Mouse (Mus musculus): ENCODE measurements around the gene Higd1c. TPM values are rescaled to one million over a fixed set of nuclear protein-coding genes. Genes with fewer than 3 reads are reported as not detected.
"Not testable (repeated sequence)": the region's sequence is repeated elsewhere in the genome, so short reads cannot be mapped to it uniquely, and the experiment has no call there.

Higd1c gene
- not detected in 2 replicates for polyA plus RNA-seq (2016; fragmentation: Nextera tagmentation; extraction: Ambion mirVana)

- Histone ChIP-seq H3K36me3 (no peaks in the 10 kb centered on the region), H3K4me1 (no peaks in the 10 kb centered on the region), H3K4me3 (no peak within 1 kb of the TSS), H3K9ac (replicated peaks) (no peak within 1 kb of the TSS), H3K27ac (replicated peaks) (no peak within 1 kb of the TSS), H3K27me3 (no peaks in the 10 kb centered on the region), H3K9me3 (no peaks in the 10 kb centered on the region), H3K4me2 (replicated peaks) (no peak within 1 kb of the TSS)
- WGBS, result 81% methylated on average over 7 of the region's 7 CpGs
- no peak for ATAC-seq (ENCODE audit: low FRiP score, low read depth)
Measured at GRCm38 (mm10) chr15:100364242-100364641, at the start of gene Higd1c. TSS of gene Higd1c (plus strand) at chr15:100364542.

- H3K4me2 ChIP-seq (replicated peaks); H3K36me3 ChIP-seq; H3K4me3 ChIP-seq; H3K9ac ChIP-seq (replicated peaks); H3K4me1 ChIP-seq; H3K9me3 ChIP-seq; ATAC-seq (ENCODE audit: low FRiP score, low read depth); H3K27ac ChIP-seq (replicated peaks); H3K27me3 ChIP-seq: not testable (repeated sequence)
- 71% methylated on average over 4 of the region's 4 CpGs for WGBS
Measured at GRCm38 (mm10) chr15:100318014-100318671, 46.2 kb upstream of the Higd1c start.

GRCm38 (mm10) chr15:100319884-100320283, 44.5 kb upstream of the Higd1c start:
- no peaks in the 10 kb centered on the region for H3K36me3 ChIP-seq
- no peak overlapping the region for H3K27ac ChIP-seq (replicated peaks)
- no peak overlapping the region for H3K4me2 ChIP-seq (replicated peaks)
- no peaks in the 10 kb centered on the region for H3K27me3 ChIP-seq
- ATAC-seq (ENCODE audit: low FRiP score, low read depth), result no peak
- no peak overlapping the region for H3K9ac ChIP-seq (replicated peaks)
- WGBS, result 87% methylated on average over 1 of the region's 1 CpGs
- H3K4me3 ChIP-seq, result no peak overlapping the region
- H3K9me3 ChIP-seq, result no peaks in the 10 kb centered on the region
- H3K4me1 ChIP-seq, result no peaks in the 10 kb centered on the region

- Histone ChIP-seq H3K4me3 (no peak overlapping the region), H3K27ac (replicated peaks) (no peak overlapping the region), H3K27me3 (no peaks in the 10 kb centered on the region), H3K36me3 (no peaks in the 10 kb centered on the region), H3K9me3 (no peaks in the 10 kb centered on the region), H3K4me2 (replicated peaks) (no peak overlapping the region), H3K4me1 (no peaks in the 10 kb centered on the region), H3K9ac (replicated peaks) (no peak overlapping the region)
- ATAC-seq (ENCODE audit: low FRiP score, low read depth), result no peak
- WGBS, result 85% methylated on average over 9 of the region's 9 CpGs
Measured at GRCm38 (mm10) chr15:100320295-100320905, 43.9 kb upstream of the Higd1c start.

- Histone ChIP-seq H3K27me3 (no peaks in the 10 kb centered on the region), H3K36me3 (no peaks in the 10 kb centered on the region), H3K27ac (replicated peaks) (no peak overlapping the region), H3K4me1 (no peaks in the 10 kb centered on the region), H3K4me3 (no peak overlapping the region), H3K4me2 (replicated peaks) (no peak overlapping the region), H3K9ac (replicated peaks) (no peak overlapping the region), H3K9me3 (no peaks in the 10 kb centered on the region)
- no peak for ATAC-seq (ENCODE audit: low FRiP score, low read depth)
- WGBS, result 60% methylated on average over 5 of the region's 5 CpGs
Measured at GRCm38 (mm10) chr15:100321134-100321533, 43.2 kb upstream of the Higd1c start.

- no peaks in the 10 kb centered on the region for H3K9me3 ChIP-seq
- no peak overlapping the region for H3K4me2 ChIP-seq (replicated peaks)
- no peaks in the 10 kb centered on the region for H3K27me3 ChIP-seq
- H3K27ac ChIP-seq (replicated peaks), result no peak overlapping the region
- H3K9ac ChIP-seq (replicated peaks), result no peak overlapping the region
- H3K36me3 ChIP-seq, result no peaks in the 10 kb centered on the region
- 73% methylated on average over 12 of the region's 12 CpGs for WGBS
- H3K4me3 ChIP-seq, result no peak overlapping the region
- no peaks in the 10 kb centered on the region for H3K4me1 ChIP-seq
- no peak for ATAC-seq (ENCODE audit: low FRiP score, low read depth)
Measured at GRCm38 (mm10) chr15:100324021-100324591, 40.2 kb upstream of the Higd1c start.

GRCm38 (mm10) chr15:100325235-100325634, 39.1 kb upstream of the Higd1c start:
- WGBS, result 88% methylated on average over 3 of the region's 3 CpGs
- H3K27ac ChIP-seq (replicated peaks), result no peak overlapping the region
- H3K27me3 ChIP-seq, result no peaks in the 10 kb centered on the region
- no peaks in the 10 kb centered on the region for H3K9me3 ChIP-seq
- H3K4me2 ChIP-seq (replicated peaks), result no peak overlapping the region
- no peaks in the 10 kb centered on the region for H3K36me3 ChIP-seq
- H3K4me1 ChIP-seq, result no peaks in the 10 kb centered on the region
- no peak overlapping the region for H3K9ac ChIP-seq (replicated peaks)
- H3K4me3 ChIP-seq, result no peak overlapping the region
- ATAC-seq (ENCODE audit: low FRiP score, low read depth), result no peak

- not testable (repeated sequence) for H3K4me1 ChIP-seq
Measured at GRCm38 (mm10) chr15:100328089-100328488, 36.3 kb upstream of the Higd1c start.

GRCm38 (mm10) chr15:100329336-100329735, 35.0 kb upstream of the Higd1c start:
- H3K4me2 ChIP-seq (replicated peaks); H3K27ac ChIP-seq (replicated peaks); H3K27me3 ChIP-seq; H3K9ac ChIP-seq (replicated peaks); H3K4me3 ChIP-seq; H3K36me3 ChIP-seq; ATAC-seq (ENCODE audit: low FRiP score, low read depth); H3K4me1 ChIP-seq; H3K9me3 ChIP-seq: not testable (repeated sequence)
- 74% methylated on average over 10 of the region's 10 CpGs for WGBS

More at GRCm38 (mm10) chr15:100328089-100328488, 36.3 kb upstream of the Higd1c start:
- H3K4me3 ChIP-seq; H3K4me2 ChIP-seq (replicated peaks); H3K9me3 ChIP-seq; H3K27me3 ChIP-seq; ATAC-seq (ENCODE audit: low FRiP score, low read depth); H3K9ac ChIP-seq (replicated peaks); H3K36me3 ChIP-seq; H3K27ac ChIP-seq (replicated peaks): not testable (repeated sequence)
- WGBS, result 68% methylated on average over 4 of the region's 4 CpGs

- Histone ChIP-seq H3K36me3 (no peaks in the 10 kb centered on the region), H3K9ac (replicated peaks) (no peak overlapping the region), H3K9me3 (no peaks in the 10 kb centered on the region), H3K4me1 (no peaks in the 10 kb centered on the region), H3K4me2 (replicated peaks) (no peak overlapping the region), H3K4me3 (no peak overlapping the region), H3K27ac (replicated peaks) (no peak overlapping the region), H3K27me3 (no peaks in the 10 kb centered on the region)
- no peak for ATAC-seq (ENCODE audit: low FRiP score, low read depth)
- 92% methylated on average over 7 of the region's 7 CpGs for WGBS
Measured at GRCm38 (mm10) chr15:100330739-100331138, 33.6 kb upstream of the Higd1c start.

GRCm38 (mm10) chr15:100332077-100332961, 32.0 kb upstream of the Higd1c start:
- ATAC-seq (ENCODE audit: low FRiP score, low read depth); H3K4me2 ChIP-seq (replicated peaks): not testable (repeated sequence)
- WGBS, result 48% methylated on average over 3 of the region's 10 CpGs

GRCm38 (mm10) chr15:100334629-100335028, 29.7 kb upstream of the Higd1c start, which contains the start of gene Mettl7a3:
TSS of gene Mettl7a3 (plus strand) at chr15:100334929.
- Histone ChIP-seq H3K27me3 (no peaks in the 10 kb centered on the region), H3K36me3 (no peaks in the 10 kb centered on the region), H3K4me1 (no peaks in the 10 kb centered on the region), H3K9me3 (no peaks in the 10 kb centered on the region), H3K9ac (replicated peaks) (no peak within 1 kb of the TSS), H3K27ac (replicated peaks) (no peak within 1 kb of the TSS), H3K4me2 (replicated peaks) (no peak within 1 kb of the TSS), H3K4me3 (no peak within 1 kb of the TSS)
- ATAC-seq (ENCODE audit: low FRiP score, low read depth), result no peak
- 87% methylated on average over 10 of the region's 10 CpGs for WGBS

More at GRCm38 (mm10) chr15:100332077-100332961, 32.0 kb upstream of the Higd1c start:
- H3K9me3 ChIP-seq; H3K27me3 ChIP-seq; H3K27ac ChIP-seq (replicated peaks); H3K9ac ChIP-seq (replicated peaks); H3K4me1 ChIP-seq; H3K36me3 ChIP-seq; H3K4me3 ChIP-seq: not testable (repeated sequence)
